ENCODE assay signal across 10 mouse cellular contexts in genomic region chr9:21701091-21701490, GRCm38 (mm10).
"Had no signal": no experiment of that assay in that cellular context is flagged by ENCODE, and none has a peak within 500 bp of the region (broad histone marks: within the 10 kb centered on the region; RNA-seq: fewer than 3 reads in every experiment).

No protein-coding gene starts in this region.

- DNase-seq: kidney, adult 2 months; kidney, postnatal 10 days; kidney, postnatal 36 days; layer of hippocampus, postnatal 36 days; liver, postnatal 0 days; lung, embryonic 14.5 days; thymus, postnatal 25 days had no signal

- ATAC-seq: intestine, embryonic 15.5 days; liver, postnatal 0 days; lung, postnatal 0 days; midbrain, embryonic 15.5 days had no signal
